Mouse (Mus musculus): Measurements from ENCODE around the gene Ica1l.

DNA sequence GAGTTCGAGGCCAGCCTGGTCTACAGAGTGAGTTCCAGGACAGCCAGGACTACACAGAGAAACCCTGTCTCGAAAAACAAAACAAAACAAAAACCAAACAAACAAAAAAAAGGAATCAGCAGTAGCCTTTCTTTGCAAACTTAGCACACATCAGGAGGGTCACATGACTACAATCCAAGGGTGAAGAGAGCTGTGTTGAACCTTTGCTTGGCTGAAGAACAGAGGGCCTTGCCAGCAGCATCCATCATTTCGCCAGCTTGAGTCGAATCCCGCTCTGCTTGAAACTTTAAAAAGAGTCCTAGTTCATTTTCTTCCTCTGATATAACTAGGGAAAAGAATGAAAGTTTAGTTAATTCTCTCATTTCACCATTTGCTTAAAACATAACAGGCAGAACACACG, 27.5 kb downstream of the Ica1l start:
- no peak for TF ChIP-seq CTCF (IDR thresholded peaks at IDR 0.05; ENCODE audit: low read depth)
- no peak for TF ChIP-seq EP300 (optimal IDR thresholded peaks at IDR 0.05)
